Mouse (Mus musculus): ENCODE data around the gene Ninj2. TPM values are rescaled to one million over a fixed set of nuclear protein-coding genes. Genes with fewer than 3 reads are reported as not detected.

Gene Ninj2
- polyA plus RNA-seq, 1 experiment from 2014 or later = not detected

DNA sequence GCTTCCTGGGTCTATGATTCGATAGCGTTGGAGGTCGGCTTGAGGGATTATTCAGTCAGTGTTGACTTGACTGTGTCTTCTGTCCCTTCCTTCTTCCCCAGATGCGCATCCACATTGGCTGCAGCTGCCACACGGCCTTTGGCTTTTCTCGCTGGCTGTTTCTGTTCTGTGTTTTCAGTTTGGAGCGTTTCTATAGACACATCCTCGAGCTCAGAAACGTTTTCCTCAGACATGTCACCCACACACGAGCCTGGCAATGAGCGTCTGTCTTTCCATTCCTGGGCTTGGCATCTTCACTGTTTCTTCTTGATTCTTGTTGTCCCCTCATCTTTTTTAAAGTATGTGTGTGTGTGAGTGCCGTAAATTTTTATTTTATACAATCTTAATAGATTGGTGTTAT, 8.1 kb downstream of the Ninj2 start:
- WGBS = 77% methylated on average over 12 of the region's 12 CpGs
- no peak overlapping the region for H3K27ac ChIP-seq (ENCODE audit: low read depth, low read length)
- no peak for ATAC-seq
- H3K9ac ChIP-seq (ENCODE audit: low read depth, low read length) = no peak overlapping the region
- H3K4me2 ChIP-seq (replicated peaks; ENCODE audit: low read depth) = no peak overlapping the region
- no peaks in the 10 kb centered on the region for H3K27me3 ChIP-seq (replicated peaks; ENCODE audit: control insufficient read depth, insufficient read depth, low read length)
- no peaks in the 10 kb centered on the region for H3K9me3 ChIP-seq (ENCODE audit: control insufficient read depth)
- H3K4me3 ChIP-seq (ENCODE audit: low read depth, low read length) = no peak overlapping the region
- H3K4me1 ChIP-seq (replicated peaks; ENCODE audit: control insufficient read depth, insufficient read depth, low read length) = no peaks in the 10 kb centered on the region
- H3K36me3 ChIP-seq (ENCODE audit: control insufficient read depth, insufficient read depth) = no peaks in the 10 kb centered on the region
- TF ChIP-seq CTCF (IDR thresholded peaks at IDR 0.05; ENCODE audit: low read depth) = no peak

DNA sequence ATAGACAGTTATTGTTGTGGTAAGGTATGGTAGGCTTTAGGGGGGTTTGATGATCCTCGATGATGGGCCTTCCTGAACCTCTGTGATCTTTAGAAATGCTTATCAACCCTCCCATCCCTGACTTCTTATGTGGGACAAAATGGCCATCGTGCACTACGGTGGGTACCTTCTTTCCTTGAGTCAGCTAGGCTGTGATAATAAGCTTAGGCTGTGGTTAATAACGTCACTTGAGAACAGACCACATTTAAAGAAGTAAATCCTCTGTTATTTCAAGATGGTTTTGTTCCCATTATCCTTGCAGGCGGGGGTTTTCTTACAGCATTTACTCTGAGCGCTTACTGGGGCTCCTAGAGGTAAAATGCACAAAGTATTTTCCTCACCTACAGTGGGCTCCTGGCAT, 8.8 kb downstream of the Ninj2 start:
- 88% methylated on average over 6 of the region's 6 CpGs for WGBS
- no peak for TF ChIP-seq CTCF (IDR thresholded peaks at IDR 0.05; ENCODE audit: low read depth)

GRCm38 (mm10) chr6:120103104-120103503, 10.0 kb downstream of the Ninj2 start:
- Histone ChIP-seq H3K36me3 (ENCODE audit: control insufficient read depth, insufficient read depth) (no peaks in the 10 kb centered on the region), H3K4me3 (ENCODE audit: low read depth, low read length) (no peak overlapping the region), H3K9ac (ENCODE audit: low read depth, low read length) (no peak overlapping the region), H3K4me2 (replicated peaks; ENCODE audit: low read depth) (no peak overlapping the region), H3K4me1 (replicated peaks; ENCODE audit: control insufficient read depth, insufficient read depth, low read length) (no peaks in the 10 kb centered on the region), H3K27me3 (replicated peaks; ENCODE audit: control insufficient read depth, insufficient read depth, low read length) (no peaks in the 10 kb centered on the region), H3K27ac (ENCODE audit: low read depth, low read length) (no peak overlapping the region), H3K9me3 (ENCODE audit: control insufficient read depth) (no peaks in the 10 kb centered on the region)
- no peak for ATAC-seq
- WGBS = 18% methylated on average over 1 of the region's 1 CpGs
- TF ChIP-seq CTCF (IDR thresholded peaks at IDR 0.05; ENCODE audit: low read depth) = no peak

More for the DNA sequence above, 8.8 kb downstream of the Ninj2 start:
- Histone ChIP-seq H3K27ac (ENCODE audit: low read depth, low read length) (no peak overlapping the region), H3K9me3 (ENCODE audit: control insufficient read depth) (no peaks in the 10 kb centered on the region), H3K27me3 (replicated peaks; ENCODE audit: control insufficient read depth, insufficient read depth, low read length) (no peaks in the 10 kb centered on the region), H3K4me3 (ENCODE audit: low read depth, low read length) (no peak overlapping the region), H3K36me3 (ENCODE audit: control insufficient read depth, insufficient read depth) (no peaks in the 10 kb centered on the region), H3K4me1 (replicated peaks; ENCODE audit: control insufficient read depth, insufficient read depth, low read length) (no peaks in the 10 kb centered on the region), H3K9ac (ENCODE audit: low read depth, low read length) (no peak overlapping the region), H3K4me2 (replicated peaks; ENCODE audit: low read depth) (no peak overlapping the region)
- ATAC-seq = no peak

DNA sequence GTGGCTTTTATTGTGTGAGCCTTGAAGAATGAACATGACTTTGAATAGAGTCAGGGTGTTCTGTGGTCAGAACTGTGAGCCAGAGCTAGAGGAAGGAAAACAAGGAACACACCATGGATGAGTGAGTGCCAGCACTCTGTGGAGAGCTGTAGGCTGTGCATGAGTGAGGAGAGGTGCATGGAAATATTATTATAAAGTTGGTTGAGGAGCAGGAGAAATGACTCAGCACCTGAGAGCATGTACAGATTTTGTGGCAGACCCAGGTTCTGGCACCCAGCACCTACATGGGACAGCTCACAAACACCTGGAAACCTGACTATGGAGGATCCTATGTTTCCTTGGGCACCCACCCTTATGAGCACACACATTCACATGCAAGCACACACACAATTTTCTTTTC, 11.9 kb downstream of the Ninj2 start:
- no peak overlapping the region for H3K9ac ChIP-seq (ENCODE audit: low read depth, low read length)
- H3K4me2 ChIP-seq (replicated peaks; ENCODE audit: low read depth) = no peak overlapping the region
- H3K4me3 ChIP-seq (ENCODE audit: low read depth, low read length) = no peak overlapping the region
- ATAC-seq = no peak
- H3K4me1 ChIP-seq (replicated peaks; ENCODE audit: control insufficient read depth, insufficient read depth, low read length) = no peaks in the 10 kb centered on the region
- H3K27me3 ChIP-seq (replicated peaks; ENCODE audit: control insufficient read depth, insufficient read depth, low read length) = no peaks in the 10 kb centered on the region
- no peak overlapping the region for H3K27ac ChIP-seq (ENCODE audit: low read depth, low read length)
- H3K36me3 ChIP-seq (ENCODE audit: control insufficient read depth, insufficient read depth) = no peaks in the 10 kb centered on the region
- no peaks in the 10 kb centered on the region for H3K9me3 ChIP-seq (ENCODE audit: control insufficient read depth)
- no peak for TF ChIP-seq CTCF (IDR thresholded peaks at IDR 0.05; ENCODE audit: low read depth)

DNA sequence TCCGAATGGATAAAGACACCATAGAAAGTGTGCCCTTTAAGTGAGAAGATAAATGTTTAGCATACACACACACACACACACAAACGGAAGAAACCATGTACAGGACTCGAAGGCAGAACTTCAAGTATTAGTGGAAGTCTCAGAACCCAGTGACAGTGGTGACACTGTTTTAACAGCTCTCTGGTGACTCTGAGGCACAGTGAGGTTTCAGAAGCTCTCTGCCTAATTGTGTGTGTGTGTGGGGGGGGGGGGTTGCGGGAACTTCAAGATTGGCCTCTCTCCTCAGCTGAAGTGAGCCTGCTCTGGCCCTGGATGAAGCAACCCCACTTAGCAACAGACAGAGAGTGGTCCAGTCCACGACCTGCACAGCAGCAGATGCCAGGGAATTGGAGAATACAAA, 14.4 kb downstream of the Ninj2 start:
- no peak for ATAC-seq
- Histone ChIP-seq H3K4me3 (ENCODE audit: low read depth, low read length) (no peak overlapping the region), H3K27ac (ENCODE audit: low read depth, low read length) (no peak overlapping the region), H3K36me3 (ENCODE audit: control insufficient read depth, insufficient read depth) (no peaks in the 10 kb centered on the region), H3K4me1 (replicated peaks; ENCODE audit: control insufficient read depth, insufficient read depth, low read length) (no peaks in the 10 kb centered on the region), H3K27me3 (replicated peaks; ENCODE audit: control insufficient read depth, insufficient read depth, low read length) (no peaks in the 10 kb centered on the region), H3K9ac (ENCODE audit: low read depth, low read length) (no peak overlapping the region), H3K9me3 (ENCODE audit: control insufficient read depth) (no peaks in the 10 kb centered on the region), H3K4me2 (replicated peaks; ENCODE audit: low read depth) (no peak overlapping the region)
- TF ChIP-seq CTCF (IDR thresholded peaks at IDR 0.05; ENCODE audit: low read depth) = no peak
- WGBS = 60% methylated on average over 5 of the region's 5 CpGs

DNA sequence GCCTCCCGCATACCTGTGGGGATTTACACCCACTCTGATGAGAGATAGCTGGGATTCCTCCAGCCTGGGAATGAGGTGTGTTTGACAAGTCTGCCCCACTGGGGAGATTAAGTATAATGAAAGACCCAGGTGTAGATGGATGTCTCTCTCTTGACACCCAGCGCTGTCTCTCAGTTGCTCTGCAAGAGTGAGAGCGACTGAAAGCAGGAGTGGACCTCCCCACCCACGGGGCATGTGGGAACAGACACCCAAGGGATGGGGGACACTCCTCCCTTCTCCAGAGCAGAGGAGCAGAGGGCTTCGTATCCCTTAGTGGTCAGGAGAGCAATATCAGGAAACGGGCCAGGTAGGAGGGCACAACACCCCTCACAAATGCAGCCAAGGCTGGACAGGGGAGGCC, 14.9 kb downstream of the Ninj2 start:
- ATAC-seq = no peak
- no peaks in the 10 kb centered on the region for H3K4me1 ChIP-seq (replicated peaks; ENCODE audit: control insufficient read depth, insufficient read depth, low read length)
- H3K4me2 ChIP-seq (replicated peaks; ENCODE audit: low read depth) = no peak overlapping the region
- H3K4me3 ChIP-seq (ENCODE audit: low read depth, low read length) = no peak overlapping the region
- H3K27ac ChIP-seq (ENCODE audit: low read depth, low read length) = no peak overlapping the region
- no peaks in the 10 kb centered on the region for H3K9me3 ChIP-seq (ENCODE audit: control insufficient read depth)
- 58% methylated on average over 6 of the region's 6 CpGs for WGBS
- no peak overlapping the region for H3K9ac ChIP-seq (ENCODE audit: low read depth, low read length)
- no peaks in the 10 kb centered on the region for H3K36me3 ChIP-seq (ENCODE audit: control insufficient read depth, insufficient read depth)
- H3K27me3 ChIP-seq (replicated peaks; ENCODE audit: control insufficient read depth, insufficient read depth, low read length) = no peaks in the 10 kb centered on the region
- no peak for TF ChIP-seq CTCF (IDR thresholded peaks at IDR 0.05; ENCODE audit: low read depth)

DNA sequence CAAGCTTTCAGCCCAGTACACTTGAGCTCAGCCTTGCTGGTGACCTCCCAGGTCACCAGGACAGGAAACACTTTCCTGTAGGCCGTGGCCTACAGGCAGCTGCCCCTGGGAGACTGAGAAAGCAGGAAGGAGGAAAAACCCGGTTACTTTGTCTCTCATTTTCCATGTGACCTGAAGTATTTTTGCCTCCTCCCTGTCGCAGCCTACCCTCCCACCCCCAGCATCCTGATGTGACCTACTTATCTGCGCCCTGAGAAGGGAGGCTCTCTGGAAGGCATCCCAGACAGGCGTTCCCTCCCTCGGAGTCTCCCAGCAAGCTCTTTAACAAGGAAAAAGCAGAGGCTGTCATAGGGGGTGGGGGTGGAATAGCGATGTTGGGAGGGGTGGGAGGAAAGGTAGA, 16.0 kb downstream of the Ninj2 start:
- Histone ChIP-seq H3K4me3 (ENCODE audit: low read depth, low read length) (no peak overlapping the region), H3K4me1 (replicated peaks; ENCODE audit: control insufficient read depth, insufficient read depth, low read length) (no peaks in the 10 kb centered on the region), H3K4me2 (replicated peaks; ENCODE audit: low read depth) (no peak overlapping the region), H3K9ac (ENCODE audit: low read depth, low read length) (no peak overlapping the region), H3K9me3 (ENCODE audit: control insufficient read depth) (no peaks in the 10 kb centered on the region), H3K27ac (ENCODE audit: low read depth, low read length) (no peak overlapping the region), H3K27me3 (replicated peaks; ENCODE audit: control insufficient read depth, insufficient read depth, low read length) (no peaks in the 10 kb centered on the region), H3K36me3 (ENCODE audit: control insufficient read depth, insufficient read depth) (no peaks in the 10 kb centered on the region)
- no peak for ATAC-seq
- 32% methylated on average over 7 of the region's 7 CpGs for WGBS
- no peak for TF ChIP-seq CTCF (IDR thresholded peaks at IDR 0.05; ENCODE audit: low read depth)

All from intestine, postnatal 0 days (tissue).